Mouse (Mus musculus) gastrocnemius, adult 18-20 months (tissue): Measurements from ENCODE around the gene Brms1. TPM values are rescaled to one million over a fixed set of nuclear protein-coding genes. Genes with fewer than 3 reads are reported as not detected.
A peak's percentile ranks its signal among the peaks of the same experiment; 100 is the strongest.
"Not testable (repeated sequence)": the region's sequence is repeated elsewhere in the genome, so short reads cannot be mapped to it uniquely, and the experiment has no call there.

Experiments used
- DNase-seq: peaks from one replicate; pipeline ENCODE4 v3.0.0; 2021; ENCODE audit warnings: low spot score
- total RNA-seq, 2 experiments: library from RNA; stranded (reverse); gene quantifications; 2 replicates each; pipeline ENCODE4 v1.2.3; 2021

The Brms1 gene
- total RNA-seq, 2 experiments from 2014 or later, result 14.8 to 15.3 TPM

DNA sequence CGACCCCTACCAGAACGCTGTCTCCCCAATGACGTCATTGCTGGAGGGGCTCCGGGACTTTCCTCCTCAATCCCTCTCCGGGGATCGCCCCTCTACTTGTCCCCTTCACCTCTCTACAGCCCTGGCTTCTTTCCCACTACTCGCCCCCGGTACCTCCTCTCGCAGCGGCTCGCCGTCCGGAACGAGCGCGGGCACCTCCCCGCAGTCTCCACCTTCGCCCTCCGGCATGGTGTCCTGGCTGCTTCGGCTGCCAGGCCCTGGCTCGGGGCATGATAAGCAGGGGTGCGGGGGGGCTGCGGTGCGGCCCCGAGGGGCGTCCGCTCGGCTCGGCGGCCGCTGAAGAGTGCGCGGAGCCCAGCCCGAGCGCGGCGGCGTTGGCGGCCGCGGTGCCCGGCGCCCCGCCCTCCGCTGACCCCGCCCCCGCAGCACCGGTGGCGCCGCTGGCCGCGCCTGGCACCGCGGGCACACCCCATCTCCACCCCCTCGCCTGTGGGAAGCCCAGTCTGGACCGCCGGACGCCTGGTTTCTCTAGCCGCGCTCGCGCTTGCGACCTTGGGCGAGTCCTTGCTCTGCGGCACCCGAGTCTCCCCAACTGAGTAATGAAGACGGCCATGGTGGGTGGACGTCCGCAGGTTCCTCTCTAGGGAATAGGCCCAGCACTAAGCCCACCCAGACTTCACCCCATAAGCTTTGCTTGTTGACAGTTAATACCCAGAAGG lies 44.1 kb downstream of the Brms1 start, which contains the start of gene Tmem151a:
TSS of gene Tmem151a (minus strand) at position 387 of the 719 bp plus-strand sequence.
- no peak for DNase-seq

DNA sequence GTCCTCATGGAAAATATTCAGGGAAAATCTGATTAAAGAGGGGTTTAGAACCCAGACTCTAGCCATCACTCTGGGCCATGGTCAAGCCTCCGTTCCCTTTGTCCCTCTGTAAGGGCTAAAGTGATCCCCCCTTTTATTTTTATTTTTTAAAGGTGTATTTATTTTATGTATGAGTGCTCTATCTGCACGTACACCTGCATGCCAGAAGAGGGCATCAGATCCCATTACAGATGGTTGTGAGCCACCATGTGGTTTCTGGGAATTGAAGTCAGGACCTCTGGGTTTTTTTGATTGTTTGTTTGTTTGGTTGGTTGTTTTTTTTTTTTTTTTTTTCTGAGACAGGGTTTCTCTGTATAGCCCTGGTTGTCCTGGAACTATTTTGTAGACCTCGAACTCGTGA lies 45.4 kb downstream of the Brms1 start:
- not testable (repeated sequence) for DNase-seq

DNA sequence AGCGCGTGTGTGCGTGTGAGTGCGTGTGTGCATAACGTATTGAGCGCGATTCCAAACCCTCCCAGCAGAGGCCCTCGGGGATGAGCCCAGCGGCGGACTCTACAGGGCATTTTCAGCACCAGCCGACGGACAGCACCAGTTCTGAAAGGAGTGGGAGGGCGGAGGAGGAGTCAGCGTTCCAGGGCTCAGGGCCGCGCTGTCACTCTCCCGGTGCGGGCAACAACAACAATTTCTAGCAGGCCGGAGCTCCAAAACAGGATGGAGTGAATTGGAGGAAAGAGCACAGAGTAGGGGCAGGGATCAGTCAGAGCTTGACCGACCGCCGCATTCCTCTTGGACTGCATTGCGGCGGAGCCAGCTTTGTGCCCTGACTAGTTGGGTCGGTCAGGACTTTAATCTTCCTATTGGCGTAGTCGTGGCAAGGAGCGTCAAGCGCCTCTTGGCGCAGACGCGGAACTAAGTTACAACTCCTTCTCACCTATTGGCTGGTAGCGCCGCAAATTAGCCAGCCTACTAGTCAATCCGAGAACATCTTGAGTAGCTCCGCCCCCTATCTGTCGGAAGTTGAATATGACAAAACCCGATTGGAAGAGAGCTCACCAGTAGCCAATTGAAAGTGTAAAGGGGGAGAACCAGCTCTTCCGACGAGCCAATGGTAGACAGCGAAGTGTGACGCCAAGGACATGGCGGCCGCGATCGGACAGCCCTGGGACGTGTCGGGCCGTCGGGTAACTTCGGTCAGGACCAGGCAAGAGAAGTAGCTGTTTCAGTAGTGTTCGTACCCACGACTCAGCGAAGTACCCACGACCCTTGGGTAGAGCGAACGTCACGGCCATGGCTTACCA lies 47.0 kb downstream of the Brms1 start, which contains the start of gene Yif1a:
TSS of gene Yif1a (plus strand) at position 655 of the 845 bp plus-strand sequence.
- DNase-seq, result peak; percentile 95

DNA sequence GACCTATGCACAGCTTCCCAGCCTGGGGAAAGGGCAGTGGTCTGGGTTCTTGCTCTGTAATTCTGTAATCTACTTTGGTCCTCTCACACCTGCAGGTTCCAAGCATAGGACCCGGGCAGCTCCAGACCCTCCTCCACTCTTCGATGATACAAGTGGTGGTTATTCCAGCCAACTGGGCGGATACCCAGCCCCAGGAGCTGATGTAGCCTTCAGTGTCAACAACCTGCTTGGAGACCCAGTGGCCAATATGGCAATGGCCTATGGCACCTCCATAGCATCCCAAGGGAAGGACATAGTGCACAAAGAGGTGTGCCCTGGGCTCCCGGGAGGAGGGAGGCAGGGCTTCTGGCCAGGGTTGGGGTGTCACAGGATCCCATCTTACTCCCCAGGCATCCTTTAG lies 48.2 kb downstream of the Brms1 start:
- DNase-seq, result no peak

DNA sequence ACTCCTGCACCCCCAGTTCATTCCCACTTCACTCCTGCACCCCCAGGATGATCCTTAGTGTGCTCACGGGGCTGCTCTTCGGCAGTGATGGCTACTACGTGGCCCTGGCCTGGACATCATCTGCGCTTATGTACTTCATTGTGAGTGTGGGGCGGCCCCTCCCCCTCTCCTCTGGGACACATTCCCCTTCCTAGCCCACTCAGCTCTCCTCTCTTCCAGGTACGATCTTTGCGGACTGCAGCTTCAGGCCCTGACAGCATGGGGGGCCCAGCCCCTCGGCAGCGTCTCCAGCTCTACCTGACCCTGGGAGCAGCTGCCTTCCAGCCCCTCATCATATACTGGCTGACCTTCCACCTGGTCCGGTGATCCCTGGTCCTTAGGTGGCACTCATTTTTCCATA lies 50.9 kb downstream of the Brms1 start:
- no peak for DNase-seq

DNA sequence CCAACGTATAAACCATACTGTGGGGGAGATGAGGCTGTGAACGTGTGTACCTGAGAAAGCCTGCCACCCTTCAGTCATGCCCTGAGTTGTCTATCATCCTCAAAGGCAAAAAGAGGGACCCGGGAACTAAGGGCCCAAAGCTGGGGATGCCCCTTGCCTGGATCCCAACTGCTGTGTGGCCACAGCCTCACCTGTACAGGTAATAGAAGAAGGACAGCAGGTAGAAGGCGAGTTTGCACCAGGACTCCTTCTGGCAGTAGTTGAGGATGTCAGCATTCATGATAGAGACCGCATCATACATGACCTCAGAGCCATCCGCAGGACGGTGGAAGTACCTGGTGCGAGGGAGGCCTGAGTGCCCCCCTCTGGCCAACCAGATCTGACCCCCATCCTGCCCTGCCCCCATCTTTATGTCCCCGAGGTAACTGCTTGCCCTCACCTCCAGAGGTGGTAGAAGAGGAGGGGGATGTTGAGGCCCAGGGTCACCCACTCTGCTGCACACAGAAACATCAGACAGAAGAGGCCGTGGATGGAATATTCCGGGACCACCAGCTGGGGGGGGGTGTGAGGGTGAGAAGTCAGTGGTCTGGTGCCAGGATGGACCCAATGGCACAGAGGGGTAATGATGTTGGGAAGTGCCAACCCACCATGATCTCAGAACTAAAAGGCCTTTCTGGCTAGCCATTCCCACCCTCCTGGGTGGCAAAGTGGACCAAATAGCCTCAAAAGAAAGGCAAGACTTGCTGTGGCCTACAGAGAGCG lies 52.5 kb downstream of the Brms1 start:
- no peak for DNase-seq

DNA sequence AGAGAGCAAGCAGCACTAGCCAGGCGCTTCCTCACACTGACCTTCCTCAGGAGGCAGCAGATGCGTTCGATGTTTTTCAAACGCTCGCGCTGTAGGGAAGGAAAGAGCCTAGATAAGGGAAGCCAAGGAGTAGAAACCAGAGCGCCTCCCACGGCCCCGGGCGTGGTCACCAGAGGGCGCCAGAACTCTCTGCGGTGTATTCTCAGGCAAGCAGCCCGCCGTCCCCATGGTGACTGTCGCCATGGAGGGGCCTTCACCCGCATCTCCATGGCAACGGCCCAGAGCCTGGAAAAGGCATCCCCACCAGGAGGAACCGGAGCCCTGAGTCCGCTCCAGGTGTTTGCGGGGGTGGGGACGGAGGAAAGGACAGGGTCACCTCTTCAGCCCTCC lies 53.1 kb downstream of the Brms1 start:
- DNase-seq, result peak; percentile 84

DNA sequence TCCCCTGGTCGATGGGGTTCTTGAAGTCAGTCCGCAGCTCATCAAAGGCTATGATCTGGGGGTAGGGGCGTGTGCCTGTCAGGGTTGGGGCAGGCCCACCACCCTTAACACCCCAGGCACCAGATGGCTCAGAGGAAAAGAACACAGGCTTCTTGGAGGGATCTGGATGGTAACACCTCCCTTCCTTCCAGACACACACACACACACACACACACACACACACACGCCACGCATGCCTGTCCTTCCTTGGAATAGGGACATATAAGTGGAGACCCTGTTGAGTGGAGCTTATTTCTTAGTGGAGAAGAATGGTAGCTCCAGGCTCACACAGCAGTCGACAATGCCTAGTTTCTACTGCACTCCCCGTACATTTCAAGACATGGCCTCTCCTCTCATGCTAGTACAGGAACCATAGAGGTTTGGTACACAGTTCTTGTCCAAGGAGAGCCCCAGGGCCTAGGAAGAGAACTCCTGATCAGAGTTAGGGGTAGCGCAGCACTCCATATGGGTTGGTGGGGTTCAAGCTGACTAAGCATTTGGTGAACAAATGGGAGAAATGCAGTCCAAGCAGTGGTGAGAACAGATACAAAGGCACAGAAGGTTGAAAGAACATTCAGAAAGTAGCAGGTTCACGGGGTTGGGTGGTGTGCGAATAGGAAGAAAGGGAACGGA lies 53.7 kb downstream of the Brms1 start:
- DNase-seq, result no peak

DNA sequence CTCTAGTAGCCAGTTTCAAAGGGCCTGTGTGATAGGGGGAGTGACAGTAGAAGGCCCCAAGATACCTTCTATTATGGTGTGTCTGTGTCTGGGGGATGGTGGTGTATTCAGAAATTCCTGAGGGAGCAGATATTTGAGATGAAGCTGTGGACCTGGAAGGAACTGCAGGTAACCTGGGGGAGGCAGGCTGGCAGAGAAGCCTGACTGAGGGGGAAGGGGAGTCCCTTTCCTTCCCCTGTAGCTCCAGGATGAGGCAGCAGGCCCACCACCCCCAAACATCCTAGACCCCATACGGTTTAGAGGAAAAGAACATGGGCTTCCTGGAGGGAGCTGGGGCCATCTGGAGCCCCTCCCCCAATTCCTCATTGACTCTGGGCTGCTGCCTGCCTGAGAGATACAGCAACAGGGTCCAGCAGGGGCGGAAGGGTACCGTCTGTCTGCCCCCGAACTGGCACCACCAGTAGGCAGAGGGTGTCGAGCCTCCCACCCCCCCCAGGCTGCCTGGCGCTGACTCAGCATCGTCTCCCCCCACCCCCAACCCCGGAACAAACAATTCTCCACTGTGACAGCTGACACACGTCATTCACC lies 54.8 kb downstream of the Brms1 start:
- DNase-seq, result no peak

DNA sequence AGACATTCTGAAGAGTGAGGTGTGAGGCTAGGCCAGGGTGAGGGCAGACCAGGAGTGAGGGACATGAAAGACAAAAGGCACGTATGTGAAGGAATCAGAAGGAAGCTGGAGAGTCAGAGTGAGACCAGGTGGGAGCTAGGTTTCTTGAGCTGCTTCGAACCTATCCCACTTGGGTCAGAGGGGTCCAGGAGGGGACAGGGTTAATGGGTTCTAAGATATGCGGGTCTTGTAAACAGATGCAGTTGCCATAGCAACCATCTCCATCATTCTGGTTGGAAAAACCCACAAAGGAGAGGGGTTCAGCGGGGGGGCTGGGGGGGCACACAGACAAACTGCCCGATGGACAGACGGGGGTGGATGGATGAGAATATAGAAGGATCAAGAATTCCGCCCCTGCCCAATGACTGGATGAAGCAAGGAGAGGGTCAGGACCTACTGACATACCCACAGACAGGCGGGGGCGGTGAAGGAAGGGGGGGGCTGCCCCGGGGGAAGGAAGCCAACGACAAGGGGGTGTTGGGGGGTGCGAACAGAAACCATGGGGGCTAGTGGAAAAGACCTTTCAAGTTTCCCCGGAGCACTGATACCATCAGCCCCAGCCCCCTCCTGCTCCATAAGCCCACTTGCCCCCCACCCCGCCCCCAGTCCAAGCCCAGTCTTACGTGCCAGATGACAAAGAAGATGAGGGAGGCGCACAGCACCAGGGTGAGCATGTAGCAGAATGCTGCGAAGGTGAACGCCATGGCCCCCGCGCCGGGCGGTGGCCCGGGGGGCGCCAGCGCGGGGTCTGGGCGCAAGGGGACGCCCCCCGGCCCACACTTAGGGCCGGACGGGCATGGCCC lies 56.6 kb downstream of the Brms1 start:
- DNase-seq, result no peak

DNA sequence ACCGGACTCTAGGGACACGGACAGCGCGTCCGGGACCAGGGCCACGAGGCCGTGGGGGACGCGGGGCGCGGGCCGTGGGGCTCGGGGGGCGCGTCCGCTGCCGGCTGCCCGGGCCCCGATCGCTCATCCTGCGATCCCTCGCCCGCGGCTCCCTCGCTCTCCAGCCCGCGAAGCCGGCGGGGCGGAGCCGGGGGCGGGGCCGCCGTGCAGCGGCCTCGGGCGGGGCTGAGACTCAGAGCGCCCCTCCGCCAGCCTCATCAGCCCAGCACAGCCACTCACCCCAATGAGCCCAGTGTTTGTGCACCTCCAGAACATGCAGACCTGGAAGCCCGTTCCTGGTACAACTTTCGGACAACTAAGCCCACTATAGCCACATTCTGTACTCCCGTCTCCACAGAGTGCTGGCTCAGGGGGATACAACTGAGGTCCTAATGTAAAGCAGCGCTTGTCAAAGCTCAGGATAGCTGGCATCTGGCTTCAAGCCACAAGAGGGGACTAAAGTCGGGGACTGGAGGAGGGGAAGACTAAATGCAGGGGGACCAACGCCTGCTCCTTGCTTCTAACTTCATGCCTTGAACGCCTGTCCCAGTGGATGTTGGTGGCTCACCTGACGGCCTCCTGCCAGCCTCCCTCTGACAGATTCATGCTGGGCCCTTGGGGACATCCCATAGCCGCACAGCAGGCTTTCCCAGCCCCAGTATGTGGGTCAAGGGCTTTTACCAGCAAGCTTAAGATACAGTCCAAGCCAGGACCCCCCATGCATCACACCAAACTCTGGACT lies 57.4 kb downstream of the Brms1 start, which contains the start of gene Cnih2:
TSS of gene Cnih2 (minus strand) at position 159 of the 781 bp plus-strand sequence.
- DNase-seq, result no peak

Other genes with a start within 250 kb of the Brms1 start
- 10 to 100 TPM; 31.4 to 34.8 TPM for gene Rbm4, start 247.5 kb upstream of the Brms1 start, total RNA-seq
- 10 to 100 TPM in 1 of 2 experiments, 1 to 10 TPM in 1; 6.8 to 12.7 TPM for gene Gm21992, start 229.7 kb upstream of the Brms1 start, total RNA-seq
- gene Rbm14, start 229.7 kb upstream of the Brms1 start, total RNA-seq, result 10 to 100 TPM in 1 of 2 experiments, 1 to 10 TPM in 1; 8.0 to 10.5 TPM
- 10 to 100 TPM; 20.0 to 24.1 TPM for gene Ccs, start 202.0 kb upstream of the Brms1 start, total RNA-seq
- not detected for gene Ccdc87, start 202.0 kb upstream of the Brms1 start, total RNA-seq
- 10 to 100 TPM; 26.6 to 30.1 TPM for gene Ctsf, start 186.2 kb upstream of the Brms1 start, total RNA-seq
- gene Actn3, start 163.4 kb upstream of the Brms1 start, total RNA-seq, result 1,000 to 10,000 TPM; 7,595 to 9,342 TPM
- gene Zdhhc24, start 162.7 kb upstream of the Brms1 start, total RNA-seq, result 1 to 10 TPM; 2.0 to 2.3 TPM
- gene Bbs1, start 134.7 kb upstream of the Brms1 start, total RNA-seq, result 1 to 10 TPM; 1.7 to 2.0 TPM
- gene Dpp3, start 113.1 kb upstream of the Brms1 start, total RNA-seq, result 10 to 100 TPM; 13.2 to 14.2 TPM
- 1 to 10 TPM; 2.4 to 2.7 TPM for gene Peli3, start 98.2 kb upstream of the Brms1 start, total RNA-seq
- 10 to 100 TPM; 64.6 to 66.7 TPM for gene Mrpl11, start 79.2 kb upstream of the Brms1 start, total RNA-seq
- gene Npas4, start 51.0 kb upstream of the Brms1 start, total RNA-seq, result not detected
- gene Slc29a2, start 17.5 kb upstream of the Brms1 start, total RNA-seq, result 1 to 10 TPM; 4.1 to 5.3 TPM
- gene B4gat1, start 2.5 kb upstream of the Brms1 start, total RNA-seq, result 10 to 100 TPM; 18.7 to 23.2 TPM
- gene AC124502.3, start 2.5 kb upstream of the Brms1 start, total RNA-seq, result 1 to 10 TPM in 1 of 2 experiments, under 1 TPM in 1; 0.50 to 1.2 TPM
- 1 to 10 TPM in 1 of 2 experiments, under 1 TPM in 1; 0.71 to 1.2 TPM for gene Rin1, start 9.1 kb downstream of the Brms1 start, total RNA-seq
- 10 to 100 TPM in 1 of 2 experiments, 1 to 10 TPM in 1; 6.3 to 11.8 TPM for gene Cd248, start 26.7 kb downstream of the Brms1 start, total RNA-seq
- gene Tmem151a, start 44.2 kb downstream of the Brms1 start, total RNA-seq, result under 1 TPM in 1 of 2 experiments, not detected in 1; 0.18 TPM
- gene Yif1a, start 47.2 kb downstream of the Brms1 start, total RNA-seq, result 10 to 100 TPM; 45.1 to 47.0 TPM
- not detected for gene Cnih2, start 57.2 kb downstream of the Brms1 start, total RNA-seq
- gene Rab1b, start 65.7 kb downstream of the Brms1 start, total RNA-seq, result 100 to 1,000 TPM; 117 to 118 TPM
- gene Klc2, start 77.2 kb downstream of the Brms1 start, total RNA-seq, result 10 to 100 TPM; 58.6 to 61.0 TPM
- gene Pacs1, start 231.8 kb downstream of the Brms1 start, total RNA-seq, result 1 to 10 TPM; 6.5 to 8.2 TPM